Mouse (Mus musculus): ENCODE measurements around the gene Pecam1. TPM values are rescaled to one million over a fixed set of nuclear protein-coding genes. Genes with fewer than 3 reads are reported as not detected.

The Pecam1 gene
- total and polyA plus RNA-seq, 3 experiments, result 18.4 to 22.3 (median 19.2) TPM

DNA sequence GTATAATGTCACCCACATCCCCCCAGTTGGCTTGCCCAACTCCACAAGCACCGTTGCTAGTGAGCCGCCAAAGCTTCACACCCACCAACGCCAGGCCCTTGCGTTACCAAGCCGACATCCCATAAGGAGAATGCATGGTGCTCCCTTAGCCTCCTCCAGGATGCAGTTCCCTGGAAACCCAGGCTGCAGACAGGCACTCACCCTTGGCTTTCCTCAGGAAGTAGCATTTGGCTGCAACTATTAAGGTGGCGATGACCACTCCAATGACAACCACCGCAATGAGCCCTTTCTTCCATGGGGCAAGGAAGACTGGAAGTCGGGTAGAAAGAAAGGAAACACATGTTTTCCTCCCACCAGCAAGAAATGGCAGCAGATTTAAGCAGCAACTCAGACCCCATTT, 66.4 kb downstream of the Pecam1 start:
- H3K4me1 ChIP-seq (ENCODE audit: control insufficient read depth in 1 of 2, insufficient read depth in 2 of 2), result peaks cover 3 to 49% of the 10 kb centered on the region in 2 experiments; a peak in 3 of 4 replicates
- peaks cover 43 to 70% of the 10 kb centered on the region in 2 experiments for H3K36me3 ChIP-seq (replicated peaks in 1 of 2; ENCODE audit: control insufficient read depth in 1 of 2, insufficient read depth in 1 of 2, low read length in 1 of 2)
- no peaks in the 10 kb centered on the region for H3K79me2 ChIP-seq (replicated peaks; ENCODE audit: control insufficient read depth, extremely low read depth, insufficient read depth, poor library complexity, severe bottlenecking)
- no peak overlapping the region for H3K4me2 ChIP-seq (ENCODE audit: insufficient read depth, low read depth, poor library complexity, severe bottlenecking)
- H3K4me3 ChIP-seq (replicated peaks in 1 of 3; ENCODE audit: low read depth in 2 of 3, low read length in 2 of 3, poor library complexity in 1 of 3), result no peak overlapping the region
- H3K9ac ChIP-seq (ENCODE audit: insufficient read depth, low read depth), result no peak overlapping the region
- H3K9me3 ChIP-seq (replicated peaks; ENCODE audit: low read length), result no peaks in the 10 kb centered on the region
- TF ChIP-seq USF2 (conservative IDR thresholded peaks at IDR 0.05; ENCODE audit: low read depth, low read length) (no peak), JUN (IDR thresholded peaks at IDR 0.05; ENCODE audit: insufficient read depth, low read depth, low read length) (no peak)
- DNase-seq (ENCODE audit: extremely low read depth), result no peak
- dilution Hi-C loops (cut with MboI; ENCODE audit: extremely low pct_ligation_motif_present, extremely low pct_unique_long_range_greater_than_20kb, low sequenced_read_pairs) (no loop called here), in situ Hi-C loops (cut with MboI; ENCODE audit: low pct_ligation_motif_present, low pct_unique_long_range_greater_than_20kb, low sequenced_read_pairs) (no loop called here)
- H3K27me3 ChIP-seq (replicated peaks), result no peaks in the 10 kb centered on the region
- no peak overlapping the region for H3K27ac ChIP-seq (ENCODE audit: insufficient read depth, low read depth)

DNA sequence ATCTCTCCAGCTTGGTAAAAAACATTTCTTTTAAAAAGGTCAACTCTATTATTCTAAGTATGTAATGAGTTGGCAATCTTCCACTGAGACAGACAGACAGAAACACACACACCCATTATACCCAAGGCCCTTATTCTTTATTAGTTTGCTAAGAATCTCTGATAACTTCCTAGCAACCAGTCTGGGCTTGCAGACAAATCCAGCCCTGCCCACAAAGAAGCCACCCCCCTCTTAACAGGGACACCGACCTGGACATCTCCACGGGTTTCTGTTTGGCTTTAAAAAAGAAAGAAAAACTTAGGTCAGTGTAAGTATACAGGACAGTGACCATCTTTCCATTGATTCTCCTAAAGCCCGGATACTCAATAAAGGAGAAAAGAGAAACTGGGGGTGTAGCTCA, 67.1 kb downstream of the Pecam1 start:
- no peak for DNase-seq (ENCODE audit: extremely low read depth)
- Histone ChIP-seq H3K36me3 (replicated peaks in 1 of 2; ENCODE audit: control insufficient read depth in 1 of 2, insufficient read depth in 1 of 2, low read length in 1 of 2) (peaks cover 44 to 70% of the 10 kb centered on the region in 2 experiments), H3K27ac (ENCODE audit: insufficient read depth, low read depth) (no peak overlapping the region), H3K9me3 (replicated peaks; ENCODE audit: low read length) (no peaks in the 10 kb centered on the region), H3K9ac (ENCODE audit: insufficient read depth, low read depth) (no peak overlapping the region), H3K79me2 (replicated peaks; ENCODE audit: control insufficient read depth, extremely low read depth, insufficient read depth, poor library complexity, severe bottlenecking) (no peaks in the 10 kb centered on the region), H3K4me1 (ENCODE audit: control insufficient read depth in 1 of 2, insufficient read depth in 2 of 2) (peaks cover 2 to 49% of the 10 kb centered on the region in 2 experiments; a peak in 3 of 4 replicates), H3K4me3 (replicated peaks in 1 of 3; ENCODE audit: low read depth in 2 of 3, low read length in 2 of 3, poor library complexity in 1 of 3) (no peak overlapping the region), H3K4me2 (ENCODE audit: insufficient read depth, low read depth, poor library complexity, severe bottlenecking) (no peak overlapping the region), H3K27me3 (replicated peaks) (no peaks in the 10 kb centered on the region)
- in situ Hi-C loops (cut with MboI; ENCODE audit: low pct_ligation_motif_present, low pct_unique_long_range_greater_than_20kb, low sequenced_read_pairs) (no loop called here), dilution Hi-C loops (cut with MboI; ENCODE audit: extremely low pct_ligation_motif_present, extremely low pct_unique_long_range_greater_than_20kb, low sequenced_read_pairs) (no loop called here)
- TF ChIP-seq NELFE (IDR thresholded peaks at IDR 0.05; ENCODE audit: low read depth, low read length) (no peak), CTCF (conservative IDR thresholded peaks at IDR 0.05 in 1 of 2, IDR thresholded peaks at IDR 0.05 in 1 of 2; ENCODE audit: low read depth in 2 of 2, low read length in 2 of 2) (no peak), BHLHE40 (IDR thresholded peaks at IDR 0.05; ENCODE audit: low read depth, low read length) (no peak), POLR2AphosphoS2 (IDR thresholded peaks at IDR 0.05; ENCODE audit: low read depth, low read length) (no peak), POLR2A (IDR thresholded peaks at IDR 0.05; ENCODE audit: low read depth, low read length) (no peak), MAX (IDR thresholded peaks at IDR 0.05; ENCODE audit: low read length) (no peak), ZKSCAN1 (IDR thresholded peaks at IDR 0.05; ENCODE audit: borderline replicate concordance, low read depth, low read length) (no peak), UBTF (IDR thresholded peaks at IDR 0.05; ENCODE audit: low read depth, low read length) (no peak), E2F4 (IDR thresholded peaks at IDR 0.05; ENCODE audit: insufficient replicate concordance, low read depth, low read length) (no peak), ZMIZ1 (IDR thresholded peaks at IDR 0.05; ENCODE audit: low read depth, low read length) (no peak), SMC3 (IDR thresholded peaks at IDR 0.05; ENCODE audit: low read depth, low read length) (no peak), ZC3H11A (IDR thresholded peaks at IDR 0.05; ENCODE audit: low read depth, low read length) (no peak), RAD21 (IDR thresholded peaks at IDR 0.05; ENCODE audit: low read depth, low read length) (no peak), CHD1 (IDR thresholded peaks at IDR 0.05; ENCODE audit: low read depth, low read length) (no peak), JUN (IDR thresholded peaks at IDR 0.05; ENCODE audit: insufficient read depth, low read depth, low read length) (no peak), KAT2A (IDR thresholded peaks at IDR 0.05; ENCODE audit: insufficient replicate concordance, low read length) (no peak), MAFK (IDR thresholded peaks at IDR 0.05; ENCODE audit: insufficient replicate concordance, low read length) (no peak), PAX5 (IDR thresholded peaks at IDR 0.05; ENCODE audit: low read length) (no peak), ELF1 (IDR thresholded peaks at IDR 0.05; ENCODE audit: low read depth, low read length) (no peak)

Data from CH12.LX (cell line).